In the genomic region with DNA sequence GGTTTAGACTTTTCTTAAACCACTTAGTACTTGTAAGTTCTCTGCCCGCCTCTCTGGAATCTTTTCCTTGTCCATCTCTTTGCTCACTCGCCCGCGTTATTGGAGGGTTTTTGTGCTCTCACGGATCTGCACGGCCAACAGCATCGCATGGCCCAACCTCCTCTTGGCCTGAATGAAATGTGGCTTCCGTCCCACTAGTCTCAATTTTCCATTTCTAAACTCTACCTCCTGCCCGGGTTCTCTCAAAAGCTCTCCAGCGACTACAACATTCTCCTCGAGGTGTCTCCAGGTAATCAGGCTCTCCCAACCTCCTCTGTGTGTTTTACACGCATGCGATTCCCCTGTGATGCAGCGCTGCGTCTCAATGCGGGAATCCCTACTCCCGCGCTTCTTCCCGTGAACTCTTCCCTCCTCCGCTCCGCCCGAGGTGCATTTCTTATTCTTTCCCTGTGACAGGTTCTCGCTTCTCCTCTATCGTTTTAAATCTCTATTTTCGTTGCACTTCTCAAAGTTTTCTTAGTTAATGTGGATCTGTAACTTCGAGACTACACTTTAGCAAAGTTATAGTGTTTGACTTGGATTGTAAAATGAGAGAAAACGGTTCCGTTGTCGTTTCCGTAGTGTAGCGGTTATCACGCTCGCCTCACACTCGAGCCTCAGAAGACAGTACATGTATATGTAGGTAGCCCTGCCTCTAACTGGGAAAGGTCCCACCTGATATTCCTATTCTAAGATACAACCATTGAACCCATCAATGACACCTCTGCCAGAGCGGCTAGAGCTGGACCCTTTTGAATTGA, we compare ENCODE assay signal across 8 mouse cellular contexts. TPM values are rescaled to one million over a fixed set of nuclear protein-coding genes. Genes with fewer than 3 reads are reported as not detected.
DNase-seq lines count a peak whose midpoint lies in the region; ATAC-seq and TF ChIP-seq lines count a peak whose summit lies in the region.

No protein-coding gene starts in this region.

- H3K27me3 ChIP-seq in heart, adult 2 months (ENCODE audit: control insufficient read depth, insufficient read depth, low read length) = peaks cover 12% of the 10 kb centered on the region
- H3K27me3 ChIP-seq in E14TG2a.4 (ENCODE audit: insufficient read depth, low read length) = peaks cover 34% of the 10 kb centered on the region
- H3K27me3 ChIP-seq in embryonic facial prominence, embryonic 15.5 days = peaks cover 11% of the 10 kb centered on the region
- H3K27me3 ChIP-seq in limb, embryonic 11.5 days (ENCODE audit: control insufficient read depth, insufficient read depth, low read length) = no peaks in the 10 kb centered on the region

- ATAC-seq in embryonic facial prominence, embryonic 15.5 days (ENCODE audit: insufficient number of reproducible peaks, low FRiP score, low TSS enrichment, low read depth) = no peak
- no peak; the same call in none of the 2 replicates for ATAC-seq in limb, embryonic 11.5 days (ENCODE audit: insufficient number of reproducible peaks, low FRiP score, low TSS enrichment, low read depth)

- no peak for DNase-seq in heart, adult 2 months
- DNase-seq in heart, postnatal 14 days = no peak
- DNase-seq in limb, embryonic 11.5 days (ENCODE audit: low spot score) = peak; percentile 68
- peak; percentile 61 for DNase-seq in retina, postnatal 1 day
- DNase-seq in ovary, postnatal 14 days (ENCODE audit: low spot score) = no peak
- no peak for DNase-seq in gastrocnemius, postnatal 4 days (ENCODE audit: low spot score in 2 of 2)

- peak overlapping the region; percentile 34; the same call in 1 of the 2 replicates for H3K4me3 ChIP-seq in heart, adult 2 months
- H3K4me3 ChIP-seq in E14TG2a.4 (replicated peaks; ENCODE audit: low read length) = peak overlapping the region; percentile 82
- peak overlapping the region; percentile 48 for H3K4me3 ChIP-seq in embryonic facial prominence, embryonic 15.5 days (replicated peaks)
- peak overlapping the region; percentile 35 for H3K4me3 ChIP-seq in limb, embryonic 11.5 days (ENCODE audit: low read depth, low read length)

- 2% methylated on average over 35 of the region's 35 CpGs for WGBS in heart, adult 2 months
- WGBS in embryonic facial prominence, embryonic 15.5 days = under 1% methylated on average over 35 of the region's 35 CpGs
- under 1% methylated on average over 35 of the region's 35 CpGs for WGBS in limb, embryonic 11.5 days

- H3K9ac ChIP-seq in heart, adult 2 months (ENCODE audit: low read depth, low read length) = no peak overlapping the region
- H3K9ac ChIP-seq in embryonic facial prominence, embryonic 15.5 days = peak overlapping the region; percentile 21
- no peak overlapping the region for H3K9ac ChIP-seq in limb, embryonic 11.5 days (ENCODE audit: low read length)

- TF ChIP-seq CTCF in heart, adult 2 months (IDR thresholded peaks at IDR 0.05) = no peak
- TF ChIP-seq CTCF in E14TG2a.4 (conservative IDR thresholded peaks at IDR 0.05; ENCODE audit: low read length) = no peak

- peaks cover 8% of the 10 kb centered on the region for H3K9me3 ChIP-seq in E14TG2a.4 (ENCODE audit: low read length)
- no peaks in the 10 kb centered on the region for H3K9me3 ChIP-seq in embryonic facial prominence, embryonic 15.5 days (replicated peaks)
- H3K9me3 ChIP-seq in limb, embryonic 11.5 days (ENCODE audit: control insufficient read depth, low read length) = no peaks in the 10 kb centered on the region

- intact Hi-C loops in heart, adult 2 months (cut with DNase I) = no loop called here
- intact Hi-C loops in heart, postnatal 14 days (cut with DNase I) = no loop called here

- no peak overlapping the region for H3K27ac ChIP-seq in heart, adult 2 months
- H3K27ac ChIP-seq in embryonic facial prominence, embryonic 15.5 days (replicated peaks) = no peak overlapping the region
- H3K27ac ChIP-seq in limb, embryonic 11.5 days (replicated peaks; ENCODE audit: low read depth, low read length) = no peak overlapping the region

- no peaks in the 10 kb centered on the region; the same call in 1 of the 2 replicates for H3K4me1 ChIP-seq in heart, adult 2 months (ENCODE audit: control insufficient read depth, insufficient read depth, low read length)
- H3K4me1 ChIP-seq in E14TG2a.4 (replicated peaks; ENCODE audit: low read depth, low read length) = peaks cover 19% of the 10 kb centered on the region
- peaks cover 15% of the 10 kb centered on the region for H3K4me1 ChIP-seq in embryonic facial prominence, embryonic 15.5 days
- H3K4me1 ChIP-seq in limb, embryonic 11.5 days (ENCODE audit: control insufficient read depth, insufficient read depth, low read length) = 0 out of 2 replicates have a peak, but pooled peaks cover 3% of the 10 kb centered on the region

- H3K79me2 ChIP-seq in heart, adult 2 months (replicated peaks; ENCODE audit: control insufficient read depth, insufficient read depth, low read length) = no peaks in the 10 kb centered on the region

- no peak for TF ChIP-seq POLR2A in heart, adult 2 months (IDR thresholded peaks at IDR 0.05; ENCODE audit: insufficient read depth, low read depth, low read length)

- TF ChIP-seq EP300 in heart, adult 2 months (IDR thresholded peaks at IDR 0.05; ENCODE audit: insufficient read depth, low read depth, low read length) = no peak

- peak overlapping the region; percentile 76 for H3K4me2 ChIP-seq in embryonic facial prominence, embryonic 15.5 days (replicated peaks)
- H3K4me2 ChIP-seq in limb, embryonic 11.5 days (ENCODE audit: low read depth, severe bottlenecking) = peak overlapping the region; percentile 59

- no peaks in the 10 kb centered on the region for H3K36me3 ChIP-seq in heart, adult 2 months (ENCODE audit: control insufficient read depth, insufficient read depth, low read length)
- H3K36me3 ChIP-seq in E14TG2a.4 (ENCODE audit: insufficient read depth, low read length) = no peaks in the 10 kb centered on the region
- H3K36me3 ChIP-seq in embryonic facial prominence, embryonic 15.5 days = no peaks in the 10 kb centered on the region
- no peaks in the 10 kb centered on the region for H3K36me3 ChIP-seq in limb, embryonic 11.5 days (ENCODE audit: control insufficient read depth, insufficient read depth, low read length)

RNA-seq across cellular contexts. Expression of a gene that starts 39.2 kb away (rescaled TPM):
- total RNA-seq in heart, adult 2 months (2021) = not detected
- polyA plus RNA-seq in heart, adult 2 months (2012; rRNA removed) = not detected in 2 replicates
- total RNA-seq in heart, postnatal 14 days (2021) = not detected
- polyA plus RNA-seq in embryonic facial prominence, embryonic 15.5 days (2015; fragmentation: Nextera tagmentation; extraction: Ambion mirVana) = not detected in 2 replicates
- polyA plus RNA-seq in limb, embryonic 11.5 days (2014; fragmentation: Nextera tagmentation; extraction: Ambion mirVana) = 0.04 TPM in 1 of 2 replicates, not detected in the other
- not detected for total RNA-seq in gastrocnemius, postnatal 4 days (2021)

RNA-seq across cellular contexts. Expression of a gene that starts 50.4 kb away (rescaled TPM):
- total RNA-seq in heart, adult 2 months (2021) = not detected
- not detected in 2 replicates for polyA plus RNA-seq in heart, adult 2 months (2012; rRNA removed)
- total RNA-seq in heart, postnatal 14 days (2021) = not detected
- not detected in 2 replicates for polyA plus RNA-seq in embryonic facial prominence, embryonic 15.5 days (2015; fragmentation: Nextera tagmentation; extraction: Ambion mirVana)
- polyA plus RNA-seq in limb, embryonic 11.5 days (2014; fragmentation: Nextera tagmentation; extraction: Ambion mirVana) = not detected in 2 replicates
- total RNA-seq in gastrocnemius, postnatal 4 days (2021) = not detected

Comparison
In these comparisons a context has a peak if more than half of its experiments do, and no peak if none do; other contexts are left out.
1. DNase-seq: peak in limb, embryonic 11.5 days (single experiment) and retina, postnatal 1 day (single experiment); none in heart, adult 2 months (0 of 2), heart, postnatal 14 days (0 of 2), ovary, postnatal 14 days (single experiment) and gastrocnemius, postnatal 4 days (0 of 2).
2. Peak in every context shown above with its lines, with median percentiles within 50 percentile points of each other: H3K4me3 ChIP-seq.